Mouse (Mus musculus): Measurements from ENCODE around the gene Spint2.

DNA sequence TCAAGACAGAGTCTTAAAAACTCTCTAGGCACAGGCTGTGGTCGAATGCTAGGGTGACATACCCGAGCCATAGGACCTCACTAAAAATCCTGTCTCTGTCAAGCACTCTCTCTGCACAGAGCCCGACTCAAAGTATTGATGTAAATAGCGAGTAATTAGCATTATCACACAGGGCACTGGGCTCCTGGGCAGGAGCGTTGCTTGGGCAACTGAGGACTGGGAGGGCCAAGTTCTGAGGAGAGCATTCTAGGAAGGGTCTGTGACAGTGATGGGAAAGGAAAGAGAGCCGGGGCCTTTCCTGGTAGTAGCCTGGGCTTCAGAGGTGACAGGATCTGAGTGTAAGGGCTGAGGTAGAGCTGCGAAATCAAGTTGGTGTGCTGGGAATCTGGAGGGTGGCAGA is 24.4 kb upstream of the Spint2 start:
- TF ChIP-seq SRF (IDR thresholded peaks at IDR 0.05; ENCODE audit: control insufficient read depth, insufficient read length, low read depth) (no peak), MYOD1 (IDR thresholded peaks at IDR 0.05; ENCODE audit: control insufficient read depth in 1 of 3, insufficient read length in 2 of 3, low read depth in 2 of 3) (no peak), POLR2A (IDR thresholded peaks at IDR 0.05; ENCODE audit: insufficient read length, low read depth) (no peak), E2F4 (IDR thresholded peaks at IDR 0.05; ENCODE audit: insufficient read depth) (no peak), TCF12 (IDR thresholded peaks at IDR 0.05; ENCODE audit: insufficient read depth, poor library complexity, severe bottlenecking) (no peak)
